Mouse (Mus musculus) CH12.LX (cell line): ENCODE measurements at regions not wholly inside any gene's neighbourhood (a gene's known extent, or its start where the extent isn't known, plus 50 kb on each side); places are given as distances from the start of the nearest gene placed in this dataset.

ENCODE experiments used
- CTCF ChIP-seq, 2 experiments: IDR thresholded peaks in 1 of 2; conservative IDR thresholded peaks in 1 of 2; 2 replicates each; pipeline ENCODE4 v1.5.1; 2011 to 2012; ENCODE audit warnings: low read depth in 2 of 2, low read length in 2 of 2, improper control_type of control experiment in 1 of 2, inconsistent platforms in 1 of 2, mild to moderate bottlenecking in 1 of 2, moderate library complexity in 1 of 2
- EP300 ChIP-seq: IDR thresholded peaks from 2 replicates; pipeline ENCODE4 v1.6.1; 2011; ENCODE audit warnings: low read length, improper control_type of control experiment
- GABPA ChIP-seq: IDR thresholded peaks from 2 replicates; pipeline ENCODE4 v1.6.1; 2012; ENCODE audit warnings: low read depth, low read length, improper control_type of control experiment, inconsistent platforms; ENCODE audit not compliant: insufficient replicate concordance
- HCFC1 ChIP-seq: IDR thresholded peaks from 2 replicates; pipeline ENCODE4 v1.6.1; 2012; ENCODE audit warnings: low read depth, mild to moderate bottlenecking, inconsistent platforms, low read length, improper control_type of control experiment
- JUN ChIP-seq: IDR thresholded peaks from 2 replicates; pipeline ENCODE4 v1.6.1; 2011; ENCODE audit warnings: low read depth, mild to moderate bottlenecking, low read length, improper control_type of control experiment, moderate library complexity; ENCODE audit not compliant: insufficient read depth
- MEF2A ChIP-seq: IDR thresholded peaks from 2 replicates; pipeline ENCODE4 v1.6.1; 2014; ENCODE audit warnings: low read depth, mild to moderate bottlenecking, inconsistent platforms, low read length, improper control_type of control experiment, borderline replicate concordance
- POLR2A ChIP-seq: IDR thresholded peaks from 2 replicates; pipeline ENCODE4 v1.6.1; 2011; ENCODE audit warnings: low read depth, mild to moderate bottlenecking, improper control_type of control experiment, low read length
- RAD21 ChIP-seq: IDR thresholded peaks from 2 replicates; pipeline ENCODE4 v1.6.1; 2011; ENCODE audit warnings: low read depth, mild to moderate bottlenecking, low read length, improper control_type of control experiment, moderate library complexity
- UBTF ChIP-seq: IDR thresholded peaks from 2 replicates; pipeline ENCODE4 v1.6.1; 2012; ENCODE audit warnings: low read depth, mild to moderate bottlenecking, inconsistent platforms, low read length, improper control_type of control experiment, moderate library complexity
- USF1 ChIP-seq: IDR thresholded peaks from 2 replicates; pipeline ENCODE4 v1.6.1; 2014; ENCODE audit warnings: low read depth, mild to moderate bottlenecking, inconsistent platforms, low read length, improper control_type of control experiment
- USF2 ChIP-seq: conservative IDR thresholded peaks from 2 replicates; pipeline ENCODE4 v1.6.1; 2011; ENCODE audit warnings: low read depth, low read length, improper control_type of control experiment
- ZC3H11A ChIP-seq: IDR thresholded peaks from 2 replicates; pipeline ENCODE4 v1.6.1; 2012; ENCODE audit warnings: low read depth, mild to moderate bottlenecking, inconsistent platforms, low read length, improper control_type of control experiment
- ZNF384 ChIP-seq: IDR thresholded peaks from 2 replicates; pipeline ENCODE4 v1.6.1; 2012; ENCODE audit warnings: low read depth, low read length, improper control_type of control experiment, inconsistent platforms

DNA sequence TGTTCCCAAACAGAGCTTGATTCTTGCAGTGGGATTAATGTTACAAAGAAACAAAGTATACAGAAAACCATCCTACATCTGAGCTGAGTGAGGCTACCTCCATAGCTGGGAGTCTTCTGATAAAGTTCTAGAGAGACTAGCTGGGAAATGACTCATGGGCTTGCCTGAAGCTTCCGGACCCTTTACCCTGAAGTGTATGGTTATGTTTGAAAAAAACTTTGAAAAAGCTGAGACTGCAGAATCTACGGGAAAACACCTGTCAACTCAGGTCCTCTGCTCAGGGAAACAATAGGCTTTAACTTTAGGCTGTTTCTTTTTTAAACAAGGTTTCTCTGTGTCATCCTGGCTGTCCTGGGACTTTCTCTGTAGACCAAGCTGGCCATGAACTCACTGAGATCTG, 593.4 kb downstream of the Gm19410 start:
- no peak for TF ChIP-seq CTCF (conservative IDR thresholded peaks at IDR 0.05 in 1 of 2, IDR thresholded peaks at IDR 0.05 in 1 of 2; ENCODE audit: low read depth in 2 of 2, low read length in 2 of 2)
- no peak for TF ChIP-seq MEF2A
- no peak for TF ChIP-seq USF1
- TF ChIP-seq JUN, result no peak
- no peak for TF ChIP-seq POLR2A
- no peak for TF ChIP-seq USF2
- TF ChIP-seq UBTF, result no peak
- TF ChIP-seq ZNF384, result no peak
- no peak for TF ChIP-seq EP300
- no peak for TF ChIP-seq RAD21
- no peak for TF ChIP-seq ZC3H11A
- no peak for TF ChIP-seq GABPA
- no peak for TF ChIP-seq HCFC1
